ENCODE assay signal across 10 mouse cellular contexts in genomic region chr9:118801176-118801909, GRCm38 (mm10).
A peak's percentile ranks its signal among the peaks of the same experiment; 100 is the strongest.
DNase-seq lines count a peak whose midpoint lies in the region; ATAC-seq lines count a peak whose summit lies in the region.
"Had no signal": no experiment of that assay in that cellular context is flagged by ENCODE, and none has a peak within 500 bp of the region (broad histone marks: within the 10 kb centered on the region; RNA-seq: fewer than 3 reads in every experiment).

No protein-coding gene starts in this region.

- no peaks in the 10 kb centered on the region for H3K9me3 ChIP-seq in midbrain, embryonic 11.5 days (ENCODE audit: control insufficient read depth, low read length)
- no peaks in the 10 kb centered on the region for H3K9me3 ChIP-seq in midbrain, embryonic 13.5 days
- H3K9me3 ChIP-seq in heart, embryonic 13.5 days, result no peaks in the 10 kb centered on the region
- no peaks in the 10 kb centered on the region for H3K9me3 ChIP-seq in kidney, embryonic 16.5 days (ENCODE audit: low read length)
- H3K9me3 ChIP-seq in stomach, embryonic 15.5 days, result no peaks in the 10 kb centered on the region
- H3K9me3 ChIP-seq: neural tube, embryonic 15.5 days had no signal

- ATAC-seq in midbrain, embryonic 11.5 days (ENCODE audit: low FRiP score), result no peak
- ATAC-seq in midbrain, embryonic 13.5 days, result no peak
- ATAC-seq in heart, embryonic 13.5 days (ENCODE audit: extremely low read depth, insufficient number of reproducible peaks, low FRiP score, low TSS enrichment), result no peak
- peak; percentile 84 for ATAC-seq in kidney, embryonic 16.5 days (ENCODE audit: low FRiP score, low TSS enrichment)
- ATAC-seq in stomach, embryonic 15.5 days (ENCODE audit: insufficient read depth, low FRiP score, low read depth), result no peak

- H3K27me3 ChIP-seq in midbrain, embryonic 11.5 days (ENCODE audit: control insufficient read depth, insufficient read depth, low read length), result no peaks in the 10 kb centered on the region
- H3K27me3 ChIP-seq in midbrain, embryonic 13.5 days, result no peaks in the 10 kb centered on the region
- no peaks in the 10 kb centered on the region for H3K27me3 ChIP-seq in heart, embryonic 13.5 days (replicated peaks)
- H3K27me3 ChIP-seq in kidney, embryonic 16.5 days (ENCODE audit: insufficient read depth, low read length), result no peaks in the 10 kb centered on the region
- no peaks in the 10 kb centered on the region for H3K27me3 ChIP-seq in stomach, embryonic 15.5 days (replicated peaks)
- H3K27me3 ChIP-seq: neural tube, embryonic 15.5 days had no signal

- DNase-seq in midbrain, embryonic 11.5 days (ENCODE audit: low spot score, missing footprints), result peak; percentile 83
- DNase-seq in layer of hippocampus, postnatal 14 days (ENCODE audit: low spot score in 2 of 2), result no peak
- no peak for DNase-seq in thymus, adult 18-20 months
- DNase-seq in spleen, adult 12 weeks (ENCODE audit: low spot score), result no peak

- H3K4me3 ChIP-seq in midbrain, embryonic 11.5 days (ENCODE audit: low read depth, low read length), result no peak overlapping the region
- H3K4me3 ChIP-seq in midbrain, embryonic 13.5 days (replicated peaks), result no peak overlapping the region
- no peak overlapping the region for H3K4me3 ChIP-seq in heart, embryonic 13.5 days
- no peak overlapping the region for H3K4me3 ChIP-seq in kidney, embryonic 16.5 days (ENCODE audit: low read length)
- no peak overlapping the region for H3K4me3 ChIP-seq in stomach, embryonic 15.5 days (replicated peaks)
- H3K4me3 ChIP-seq: left cerebral cortex, adult 2 months; neural tube, embryonic 15.5 days had no signal

- 70% methylated on average over 15 of the region's 15 CpGs for WGBS in midbrain, embryonic 11.5 days
- WGBS in midbrain, embryonic 13.5 days, result 63% methylated on average over 15 of the region's 15 CpGs
- 68% methylated on average over 15 of the region's 15 CpGs for WGBS in heart, embryonic 13.5 days
- 31% methylated on average over 15 of the region's 15 CpGs for WGBS in kidney, embryonic 16.5 days
- 54% methylated on average over 15 of the region's 15 CpGs for WGBS in stomach, embryonic 15.5 days

- no peak overlapping the region for H3K9ac ChIP-seq in midbrain, embryonic 11.5 days (ENCODE audit: low read length)
- H3K9ac ChIP-seq in midbrain, embryonic 13.5 days (replicated peaks), result no peak overlapping the region
- H3K9ac ChIP-seq in heart, embryonic 13.5 days, result no peak overlapping the region
- H3K9ac ChIP-seq in kidney, embryonic 16.5 days (replicated peaks; ENCODE audit: low read length), result no peak overlapping the region
- no peak overlapping the region for H3K9ac ChIP-seq in stomach, embryonic 15.5 days
- H3K9ac ChIP-seq: neural tube, embryonic 15.5 days had no signal

- no peaks in the 10 kb centered on the region for H3K36me3 ChIP-seq in midbrain, embryonic 11.5 days (ENCODE audit: control insufficient read depth, insufficient read depth, low read length)
- no peaks in the 10 kb centered on the region for H3K36me3 ChIP-seq in midbrain, embryonic 13.5 days
- peaks cover 4% of the 10 kb centered on the region; the same call in 1 of the 2 replicates for H3K36me3 ChIP-seq in heart, embryonic 13.5 days
- H3K36me3 ChIP-seq in kidney, embryonic 16.5 days (ENCODE audit: insufficient read depth, low read length), result no peaks in the 10 kb centered on the region
- H3K36me3 ChIP-seq in stomach, embryonic 15.5 days, result no peaks in the 10 kb centered on the region
- H3K36me3 ChIP-seq: neural tube, embryonic 15.5 days had no signal

- H3K4me2 ChIP-seq in midbrain, embryonic 11.5 days, result no peak overlapping the region
- H3K4me2 ChIP-seq in midbrain, embryonic 13.5 days (replicated peaks), result no peak overlapping the region
- H3K4me2 ChIP-seq in heart, embryonic 13.5 days, result no peak overlapping the region
- H3K4me2 ChIP-seq in kidney, embryonic 16.5 days (replicated peaks; ENCODE audit: low read depth, low read length), result no peak overlapping the region
- no peak overlapping the region for H3K4me2 ChIP-seq in stomach, embryonic 15.5 days
- H3K4me2 ChIP-seq: neural tube, embryonic 15.5 days had no signal

- no peaks in the 10 kb centered on the region for H3K4me1 ChIP-seq in midbrain, embryonic 11.5 days (ENCODE audit: control insufficient read depth, insufficient read depth, low read length)
- H3K4me1 ChIP-seq in midbrain, embryonic 13.5 days (replicated peaks), result peaks cover 16% of the 10 kb centered on the region
- H3K4me1 ChIP-seq in heart, embryonic 13.5 days, result peaks cover 11% of the 10 kb centered on the region
- peaks cover 25% of the 10 kb centered on the region for H3K4me1 ChIP-seq in kidney, embryonic 16.5 days (ENCODE audit: insufficient read depth, low read length)
- peaks cover 12% of the 10 kb centered on the region; the same call in 1 of the 2 replicates for H3K4me1 ChIP-seq in stomach, embryonic 15.5 days
- H3K4me1 ChIP-seq: neural tube, embryonic 15.5 days had no signal

- H3K27ac ChIP-seq in midbrain, embryonic 11.5 days (ENCODE audit: low read depth, low read length), result no peak overlapping the region
- H3K27ac ChIP-seq in midbrain, embryonic 13.5 days, result no peak overlapping the region
- peak overlapping the region; percentile 20; the same call in 1 of the 2 replicates for H3K27ac ChIP-seq in heart, embryonic 13.5 days (replicated peaks)
- H3K27ac ChIP-seq in kidney, embryonic 16.5 days (ENCODE audit: low read length), result peak overlapping the region; percentile 89
- H3K27ac ChIP-seq in stomach, embryonic 15.5 days, result peak overlapping the region; percentile 63; the same call in 1 of the 2 replicates
- H3K27ac ChIP-seq: left cerebral cortex, adult 2 months; neural tube, embryonic 15.5 days had no signal

Comparison
In these comparisons a context has a peak if more than half of its experiments do, and no peak if none do; other contexts are left out.
1. H3K27ac ChIP-seq: peak in heart, embryonic 13.5 days (single experiment), kidney, embryonic 16.5 days (single experiment) and stomach, embryonic 15.5 days (single experiment); none in midbrain, embryonic 11.5 days (single experiment) and midbrain, embryonic 13.5 days (single experiment).